Mouse (Mus musculus) kidney, postnatal 4 days (tissue): ENCODE measurements at regions not wholly inside any gene's neighbourhood (a gene's known extent, or its start where the extent isn't known, plus 50 kb on each side); places are given as distances from the start of the nearest gene placed in this dataset.

Experiments used
- DNase-seq, 2 experiments: peaks; one replicate each; pipeline ENCODE4 v3.0.0; 2021; ENCODE audit warnings: mixed read lengths in 2 of 2

- DNase-seq: peak; percentile 27
Observed at GRCm38 (mm10) chr14:37950212-37950876, 815.3 kb upstream of the Ghitm start.
